Mouse (Mus musculus): ENCODE measurements around the gene Igdcc4. TPM values are rescaled to one million over a fixed set of nuclear protein-coding genes. Genes with fewer than 3 reads are reported as not detected.

Igdcc4 gene
- 0.17 and 0.36 TPM in 2 replicates for polyA plus RNA-seq (2012; ENCODE audit: low replicate concordance)

DNA sequence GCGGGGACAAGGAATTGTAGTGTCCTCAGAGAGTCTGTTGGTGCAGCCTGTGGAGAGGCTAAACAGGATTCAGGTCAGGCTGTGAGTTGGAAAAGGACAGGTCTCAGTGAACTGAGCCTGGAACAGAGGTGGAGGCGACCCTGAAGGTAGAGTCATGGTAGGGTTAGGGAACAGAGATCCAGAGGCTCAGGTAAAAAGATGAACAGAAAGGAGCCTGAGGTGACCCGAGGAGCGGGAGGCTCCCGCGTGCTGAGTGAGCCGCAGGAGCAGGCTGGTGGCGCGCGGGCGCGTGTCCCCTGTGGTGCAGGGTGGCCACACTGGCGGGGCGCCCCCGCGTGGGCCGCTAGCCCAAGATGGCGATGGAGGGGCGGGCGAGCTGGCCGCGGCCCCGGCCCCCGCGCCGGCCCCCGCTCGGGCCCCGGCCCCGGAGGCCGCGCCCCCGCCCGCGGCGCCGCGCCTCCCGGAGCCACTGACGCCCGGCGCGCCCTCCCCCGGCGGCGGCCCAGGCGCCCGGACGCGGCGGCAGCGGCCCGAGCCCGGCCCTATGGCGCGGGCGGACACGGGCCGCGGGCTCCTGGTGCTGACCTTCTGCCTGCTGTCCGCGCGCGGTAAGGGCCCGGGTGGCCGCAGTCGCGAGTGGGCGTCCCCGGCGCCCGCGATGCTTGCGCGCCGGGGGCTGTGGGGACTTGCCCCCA lies at the start of gene Igdcc4:
TSS of gene Igdcc4 (plus strand) at position 496 of the 695 bp plus-strand sequence.

DNA sequence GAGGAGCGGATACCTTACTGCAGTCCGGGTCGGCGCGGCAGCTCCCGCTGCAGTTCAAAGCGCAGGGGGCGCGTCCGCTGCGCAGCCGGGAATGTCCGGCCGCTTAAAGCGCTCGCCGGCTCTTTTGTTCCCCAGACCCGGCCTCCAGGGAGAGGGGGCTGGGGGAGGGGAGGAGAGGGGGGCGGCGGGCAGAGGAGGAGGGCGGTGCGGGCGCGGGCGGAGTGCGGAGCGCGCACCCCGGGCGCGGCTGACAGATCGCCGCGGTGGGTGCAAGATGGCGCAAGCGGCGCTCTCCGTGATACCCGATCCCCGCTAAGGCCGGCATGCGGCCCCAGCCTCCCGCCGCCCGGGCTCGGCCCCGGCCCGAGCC lies 39.6 kb downstream of the Igdcc4 start, which contains the start of gene Igdcc3:
TSS of gene Igdcc3 (plus strand) at position 254 of the 370 bp plus-strand sequence.

Other genes with a start within 250 kb of the Igdcc4 start
- gene Slc24a1, start 149.9 kb upstream of the Igdcc4 start, polyA plus RNA-seq (2012; ENCODE audit: low replicate concordance): not detected in 2 replicates
- gene Ints14, start 140.6 kb upstream of the Igdcc4 start, polyA plus RNA-seq (2012; ENCODE audit: low replicate concordance): 20.0 and 22.7 TPM in 2 replicates
- gene Hacd3, start 79.8 kb upstream of the Igdcc4 start, polyA plus RNA-seq (2012; ENCODE audit: low replicate concordance): 4.1 and 5.0 TPM in 2 replicates
- gene Dpp8, start 69.1 kb upstream of the Igdcc4 start, polyA plus RNA-seq (2012; ENCODE audit: low replicate concordance): 11.0 and 11.5 TPM in 2 replicates
- 0.03 and 0.10 TPM in 2 replicates for gene Igdcc3, start 39.7 kb downstream of the Igdcc4 start, polyA plus RNA-seq (2012; ENCODE audit: low replicate concordance)
- gene Parp16, start 93.9 kb downstream of the Igdcc4 start, polyA plus RNA-seq (2012; ENCODE audit: low replicate concordance): 4.7 and 16.1 TPM in 2 replicates
- gene Cilp, start 163.7 kb downstream of the Igdcc4 start, polyA plus RNA-seq (2012; ENCODE audit: low replicate concordance): 0.04 TPM in 2 replicates
- 8.0 and 13.0 TPM in 2 replicates for gene Clpx, start 192.8 kb downstream of the Igdcc4 start, polyA plus RNA-seq (2012; ENCODE audit: low replicate concordance)
- 19.0 and 54.3 TPM in 2 replicates for gene Pdcd7, start 244.6 kb downstream of the Igdcc4 start, polyA plus RNA-seq (2012; ENCODE audit: low replicate concordance)

All from hematopoietic multipotent progenitor cell, adult 10-12 weeks (in vitro differentiated cells).